Mouse (Mus musculus) G1E (cell line): ENCODE measurements around the gene Ifi206. TPM values are rescaled to one million over a fixed set of nuclear protein-coding genes. Genes with fewer than 3 reads are reported as not detected.

Experiments used
- ATAC-seq: 2 replicates; pipeline ENCODE4 v1.8.0; 2016; ENCODE audit warnings: mild to moderate bottlenecking; ENCODE audit not compliant: insufficient number of reproducible peaks, poor library complexity, low FRiP score, severe bottlenecking; ENCODE audit errors: extremely low read depth
- DNase-seq: peaks from one replicate; pipeline ENCODE4 v3.0.0; 2012; ENCODE audit warnings: low spot score
- H3K27me3 ChIP-seq: 2 replicates; pipeline ENCODE4 v1.6.1; 2012; ENCODE audit warnings: mild to moderate bottlenecking, low read length, inconsistent platforms; ENCODE audit not compliant: insufficient read depth
- H3K36me3 ChIP-seq: replicated peaks from 2 replicates; pipeline ENCODE3; 2012; ENCODE audit warnings: mild to moderate bottlenecking, inconsistent platforms
- H3K4me1 ChIP-seq: 2 replicates; pipeline ENCODE4 v1.6.1; 2012; ENCODE audit warnings: low read depth, low read length, inconsistent platforms, mixed read lengths; ENCODE audit not compliant: insufficient read depth
- H3K4me3 ChIP-seq: 2 replicates; pipeline ENCODE4 v1.5.1; 2012; ENCODE audit warnings: low read depth, mild to moderate bottlenecking, inconsistent platforms, low read length, moderate library complexity, mixed read lengths
- H3K9me3 ChIP-seq: replicated peaks from 2 replicates; pipeline ENCODE4 v1.6.1; 2012; ENCODE audit warnings: inconsistent platforms
- CTCF ChIP-seq: IDR thresholded peaks from 2 replicates; pipeline ENCODE4 v1.5.1; 2012; ENCODE audit warnings: low read depth, low read length, inconsistent platforms, mixed read lengths
- GATA1 ChIP-seq: IDR thresholded peaks from 2 replicates; pipeline ENCODE4 v1.6.1; 2012; ENCODE audit warnings: borderline replicate concordance, low read length, inconsistent platforms, mixed read lengths
- GATA2 ChIP-seq: IDR thresholded peaks from 2 replicates; pipeline ENCODE4 v1.6.1; 2012; ENCODE audit warnings: low read depth, low read length, inconsistent platforms, borderline replicate concordance
- POLR2AphosphoS5 ChIP-seq: IDR thresholded peaks from 2 replicates; pipeline ENCODE4 v1.6.1; 2012; ENCODE audit warnings: low read depth, low read length, inconsistent platforms; ENCODE audit not compliant: insufficient replicate concordance
- TAL1 ChIP-seq: conservative IDR thresholded peaks from 2 replicates; pipeline ENCODE4 v1.6.1; 2012; ENCODE audit warnings: low read depth, low read length, inconsistent platforms, mixed read lengths
- polyA plus RNA-seq: library from polyadenylated mRNA; stranded (reverse); fragments of >175 nt; gene quantifications from 2 replicates; pipeline ENCODE4 v1.2.3, GENCODE M21; 2012
- total RNA-seq, 2 experiments: library from RNA; stranded (forward) in 1 of 2; stranded (reverse) in 1 of 2; fragments of 200-1000 nt in 1 of 2; fragments of >200 nt in 1 of 2; fragmentation: Nextera tagmentation in 1 of 2; gene quantifications; 2 replicates each; pipeline ENCODE4 v1.2.3; 2014 to 2017

Ifi206 gene
- total and polyA plus RNA-seq, 3 experiments = 0.05 TPM; not detected in 2

- TF ChIP-seq CTCF = no peak
- no peak for TF ChIP-seq POLR2AphosphoS5
- Histone ChIP-seq H3K27me3 (no peaks in the 10 kb centered on the region), H3K4me1 (no peaks in the 10 kb centered on the region), H3K36me3 (no peaks in the 10 kb centered on the region), H3K9me3 (peaks cover 14% of the 10 kb centered on the region), H3K4me3 (no peak overlapping the region)
- no peak for DNase-seq
- no peak for ATAC-seq
Measured at GRCm38 (mm10) chr1:173440681-173441080, 50.2 kb downstream of the Ifi206 start.

DNA sequence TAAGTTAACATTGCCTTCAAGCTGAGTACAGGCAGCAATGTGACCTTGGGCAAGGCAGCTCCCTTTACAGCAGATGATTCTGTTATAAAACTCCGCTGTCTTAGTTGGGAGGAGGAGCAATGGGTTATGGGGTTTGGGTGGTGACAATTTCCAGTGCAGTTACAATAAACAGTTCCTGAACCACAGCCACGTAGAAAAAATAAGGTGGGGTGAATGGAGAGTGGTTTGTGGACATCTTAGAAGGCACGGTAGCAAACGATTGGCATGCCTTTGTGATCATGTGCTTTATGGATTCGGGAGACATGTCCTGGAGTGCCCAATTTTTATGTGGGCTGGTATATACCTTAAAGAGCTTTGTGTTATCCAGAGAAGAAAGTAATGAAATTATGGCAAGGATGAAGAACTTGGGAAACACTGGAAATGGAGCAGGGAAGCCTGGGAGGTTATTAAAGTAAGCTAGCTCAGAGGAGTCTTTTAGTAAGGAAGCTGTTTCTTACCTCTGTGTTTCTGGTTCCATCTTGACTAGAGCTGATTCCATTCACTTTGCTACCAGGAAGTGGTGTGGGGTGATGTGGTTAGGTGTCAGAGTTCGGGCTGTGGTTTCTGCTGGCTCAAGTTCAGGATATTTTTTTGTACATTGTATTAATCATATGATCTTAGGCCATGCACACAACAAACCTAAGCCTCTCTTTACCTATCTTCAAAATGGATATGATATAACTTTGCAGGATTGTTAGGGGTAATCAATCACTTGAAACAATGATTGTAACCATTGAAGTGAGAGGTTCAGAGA is 53.5 kb downstream of the Ifi206 start:
- no peak overlapping the region for H3K4me3 ChIP-seq
- H3K4me1 ChIP-seq = no peaks in the 10 kb centered on the region
- no peaks in the 10 kb centered on the region for H3K27me3 ChIP-seq
- ATAC-seq (no peak), DNase-seq (no peak)
- no peaks in the 10 kb centered on the region for H3K36me3 ChIP-seq
- peaks cover 9% of the 10 kb centered on the region for H3K9me3 ChIP-seq
- TF ChIP-seq TAL1 (no peak), POLR2AphosphoS5 (no peak), GATA2 (no peak), GATA1 (no peak), CTCF (no peak)

DNA sequence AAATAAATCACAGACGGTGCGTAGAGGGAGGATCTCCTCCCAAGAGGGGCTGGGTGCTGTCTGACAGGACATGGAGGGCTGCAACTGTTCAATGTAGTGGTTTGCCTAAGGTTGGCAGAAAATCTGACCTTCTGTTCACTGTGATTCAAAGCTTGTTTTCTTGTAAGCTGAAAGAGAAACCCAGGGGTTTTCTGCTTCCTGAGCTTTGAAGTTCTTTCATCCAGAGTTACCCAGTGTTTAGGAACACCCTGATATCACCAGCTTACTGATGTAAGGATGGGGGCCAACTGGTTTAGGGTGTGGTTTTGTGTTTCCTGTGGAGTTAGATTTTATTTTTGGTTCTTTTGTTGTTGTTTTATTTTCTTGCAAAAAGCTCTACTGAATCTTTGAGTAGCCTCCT is 58.4 kb downstream of the Ifi206 start:
- H3K9me3 ChIP-seq = peaks cover 9% of the 10 kb centered on the region
- DNase-seq (no peak), ATAC-seq (no peak)
- H3K27me3 ChIP-seq = no peaks in the 10 kb centered on the region
- no peak overlapping the region for H3K4me3 ChIP-seq
- H3K36me3 ChIP-seq = no peaks in the 10 kb centered on the region
- no peaks in the 10 kb centered on the region for H3K4me1 ChIP-seq
- no peak for TF ChIP-seq TAL1
- no peak for TF ChIP-seq CTCF
- TF ChIP-seq GATA2 = no peak
- no peak for TF ChIP-seq POLR2AphosphoS5
- no peak for TF ChIP-seq GATA1

DNA sequence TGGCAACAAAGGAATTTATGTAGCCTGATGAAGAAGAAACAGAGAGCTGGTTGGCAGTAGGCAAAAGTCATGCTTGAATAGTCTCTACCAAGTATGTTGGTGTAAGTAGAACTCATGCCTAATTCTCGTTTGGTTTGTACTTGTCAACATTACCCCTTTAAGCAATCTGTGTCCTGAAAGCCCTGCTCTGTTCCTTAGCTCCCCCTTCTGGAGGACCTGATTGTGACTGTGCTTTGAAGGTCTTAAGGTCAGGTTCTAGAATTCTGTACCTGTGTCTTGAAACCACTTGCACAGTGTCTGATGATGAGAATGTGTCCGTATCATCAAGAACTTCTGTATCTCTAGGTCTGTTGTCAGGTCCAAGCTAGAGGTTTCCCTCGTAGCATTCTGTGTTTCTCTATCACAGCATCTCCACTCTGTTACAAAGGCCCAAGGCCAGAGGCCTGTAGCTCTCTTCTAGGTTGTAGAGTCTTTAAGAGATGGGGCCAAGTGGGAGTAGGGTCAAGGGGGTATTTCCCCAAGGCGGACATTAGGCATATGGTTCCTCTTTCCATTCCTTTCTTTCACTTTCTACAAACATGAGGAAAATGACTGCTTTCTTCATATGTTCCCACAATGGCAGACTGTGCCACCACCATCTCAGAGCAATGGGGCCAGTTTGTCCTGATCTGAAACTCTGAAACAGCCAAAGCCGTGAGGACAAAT is 60.7 kb downstream of the Ifi206 start:
- no peak for DNase-seq
- no peaks in the 10 kb centered on the region for H3K4me1 ChIP-seq
- ATAC-seq = no peak

DNA sequence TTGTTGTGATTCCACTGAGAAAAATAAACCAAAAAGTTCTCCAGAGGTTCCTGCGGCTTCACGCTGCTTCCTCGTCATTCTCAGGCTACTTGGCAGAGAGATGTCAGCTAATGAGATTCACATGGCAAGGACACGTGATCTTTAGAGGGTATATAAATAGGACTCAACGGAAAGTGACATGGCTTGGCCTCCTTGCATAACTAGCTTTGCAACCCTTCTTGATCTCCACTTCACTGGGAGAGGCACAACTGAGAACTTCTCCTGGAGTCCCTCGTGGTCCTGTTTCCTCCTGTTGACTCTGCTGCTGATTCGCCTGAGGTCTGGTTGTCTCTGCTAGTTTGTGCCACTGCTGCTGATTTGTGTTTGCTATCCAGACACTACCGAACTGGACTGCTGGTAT is 63.5 kb downstream of the Ifi206 start:
- Histone ChIP-seq H3K36me3 (no peaks in the 10 kb centered on the region), H3K9me3 (0 out of 2 replicates have a peak, but pooled peaks cover 7% of the 10 kb centered on the region), H3K27me3 (no peaks in the 10 kb centered on the region), H3K4me3 (no peak overlapping the region), H3K4me1 (no peaks in the 10 kb centered on the region)
- ATAC-seq = no peak
- no peak for TF ChIP-seq GATA2
- no peak for TF ChIP-seq POLR2AphosphoS5
- no peak for TF ChIP-seq CTCF
- no peak for DNase-seq

More for the DNA sequence above, 60.7 kb downstream of the Ifi206 start:
- Histone ChIP-seq H3K9me3 (0 out of 2 replicates have a peak, but pooled peaks cover 7% of the 10 kb centered on the region), H3K4me3 (no peak overlapping the region), H3K27me3 (no peaks in the 10 kb centered on the region), H3K36me3 (no peaks in the 10 kb centered on the region)
- TF ChIP-seq GATA2 (no peak), POLR2AphosphoS5 (no peak), TAL1 (no peak), GATA1 (no peak), CTCF (no peak)

- H3K27me3 ChIP-seq = no peaks in the 10 kb centered on the region
- no peak for DNase-seq
- no peak for ATAC-seq
- H3K9me3 ChIP-seq = 0 out of 2 replicates have a peak, but pooled peaks cover 7% of the 10 kb centered on the region
- H3K4me1 ChIP-seq = no peaks in the 10 kb centered on the region
- H3K4me3 ChIP-seq = no peak overlapping the region
- H3K36me3 ChIP-seq = no peaks in the 10 kb centered on the region
- TF ChIP-seq CTCF = no peak
- TF ChIP-seq GATA1 = no peak
- no peak for TF ChIP-seq TAL1
- no peak for TF ChIP-seq POLR2AphosphoS5
- no peak for TF ChIP-seq GATA2
Measured at GRCm38 (mm10) chr1:173426345-173426744, 64.5 kb downstream of the Ifi206 start.
